Mouse (Mus musculus): ENCODE measurements around the gene Dnajb13.

GRCm38 (mm10) chr7:100468761-100469160, 46.0 kb downstream of the Dnajb13 start:
- TF ChIP-seq CTCF (IDR thresholded peaks at IDR 0.05 in 2 of 3, conservative IDR thresholded peaks at IDR 0.05 in 1 of 3; ENCODE audit: control insufficient read depth in 1 of 3, insufficient read depth in 1 of 3, low read depth in 2 of 3, low read length in 3 of 3, poor library complexity in 1 of 3, severe bottlenecking in 1 of 3) (no peak), POLR2A (IDR thresholded peaks at IDR 0.05; ENCODE audit: control insufficient read depth in 1 of 2, insufficient read depth in 1 of 2, low read depth in 1 of 2, low read length in 2 of 2, poor library complexity in 1 of 2) (no peak), NELFE (IDR thresholded peaks at IDR 0.05; ENCODE audit: low read depth, low read length) (no peak), MAX (IDR thresholded peaks at IDR 0.05; ENCODE audit: low read length) (no peak), ZKSCAN1 (IDR thresholded peaks at IDR 0.05; ENCODE audit: low read depth, low read length) (no peak), MXI1 (IDR thresholded peaks at IDR 0.05; ENCODE audit: low read depth, low read length) (no peak), MAZ (IDR thresholded peaks at IDR 0.05; ENCODE audit: low read depth, low read length) (no peak), ZC3H11A (IDR thresholded peaks at IDR 0.05; ENCODE audit: low read depth, low read length) (no peak), E2F4 (IDR thresholded peaks at IDR 0.05; ENCODE audit: borderline replicate concordance, low read depth, low read length) (no peak), EP300 (IDR thresholded peaks at IDR 0.05; ENCODE audit: low read depth in 1 of 2, low read length in 2 of 2) (no peak), GATA1 (IDR thresholded peaks at IDR 0.05; ENCODE audit: low read depth, low read length) (no peak), SIN3A (IDR thresholded peaks at IDR 0.05; ENCODE audit: low read length) (no peak), USF2 (IDR thresholded peaks at IDR 0.05; ENCODE audit: borderline replicate concordance in 1 of 2, insufficient read depth in 1 of 2, low read depth in 1 of 2, low read length in 2 of 2) (no peak), KAT2A (conservative IDR thresholded peaks at IDR 0.05; ENCODE audit: low read depth, low read length) (no peak)

Measured in MEL (cell line).